Mouse (Mus musculus): ENCODE results near the gene Actl6a. TPM values are rescaled to one million over a fixed set of nuclear protein-coding genes. Genes with fewer than 3 reads are reported as not detected.
"Not testable (repeated sequence)": the region's sequence is repeated elsewhere in the genome, so short reads cannot be mapped to it uniquely, and the experiment has no call there.

Gene Actl6a
- polyA plus RNA-seq, 1 experiment from 2014 or later: 235 TPM

DNA sequence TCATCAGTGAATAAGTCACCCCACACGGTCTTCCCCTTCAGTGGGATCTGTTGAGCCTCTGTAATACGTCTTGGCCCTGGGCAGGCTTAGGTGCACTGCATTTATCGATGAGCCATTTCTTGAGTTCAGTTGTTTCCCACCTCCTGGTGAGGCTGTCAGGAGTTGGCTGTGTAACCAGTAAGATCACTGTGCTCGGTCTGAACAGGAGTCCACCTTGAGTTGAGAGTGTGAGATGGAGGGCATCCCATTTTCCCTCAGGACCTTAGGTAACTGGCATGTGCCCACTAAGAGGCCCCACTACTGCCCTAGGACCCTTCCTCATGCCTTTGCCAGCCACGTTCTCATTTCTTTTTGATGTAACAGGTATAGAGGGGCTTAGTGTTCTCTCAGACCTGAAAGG is 19.9 kb downstream of the Actl6a start:
- DNase-seq (ENCODE audit: low spot score) (no peak), ATAC-seq (ENCODE audit: low FRiP score) (no peak)
- Histone ChIP-seq H3K9ac (ENCODE audit: low read depth, low read length) (no peak overlapping the region), H3K27me3 (ENCODE audit: control insufficient read depth, insufficient read depth, low read length) (no peaks in the 10 kb centered on the region), H3K4me2 (replicated peaks; ENCODE audit: low read depth, low read length) (no peak overlapping the region), H3K27ac (ENCODE audit: low read depth, low read length) (no peak overlapping the region), H3K4me3 (ENCODE audit: low read depth, low read length) (no peak overlapping the region), H3K4me1 (replicated peaks; ENCODE audit: control insufficient read depth, insufficient read depth, low read length) (no peaks in the 10 kb centered on the region), H3K36me3 (ENCODE audit: control insufficient read depth, insufficient read depth, low read length) (peaks cover 28% of the 10 kb centered on the region), H3K9me3 (ENCODE audit: control insufficient read depth, low read length) (no peaks in the 10 kb centered on the region)
- WGBS: 93% methylated on average over 5 of the region's 5 CpGs

GRCm38 (mm10) chr3:32727861-32728260 is 21.8 kb downstream of the Actl6a start:
- Histone ChIP-seq H3K9ac (ENCODE audit: low read depth, low read length) (no peak overlapping the region), H3K9me3 (ENCODE audit: control insufficient read depth, low read length) (no peaks in the 10 kb centered on the region), H3K27ac (ENCODE audit: low read depth, low read length) (no peak overlapping the region), H3K4me3 (ENCODE audit: low read depth, low read length) (no peak overlapping the region), H3K27me3 (ENCODE audit: control insufficient read depth, insufficient read depth, low read length) (no peaks in the 10 kb centered on the region), H3K4me1 (replicated peaks; ENCODE audit: control insufficient read depth, insufficient read depth, low read length) (no peaks in the 10 kb centered on the region), H3K4me2 (replicated peaks; ENCODE audit: low read depth, low read length) (no peak overlapping the region), H3K36me3 (ENCODE audit: control insufficient read depth, insufficient read depth, low read length) (peaks cover 28% of the 10 kb centered on the region)
- DNase-seq (ENCODE audit: low spot score) (no peak), ATAC-seq (ENCODE audit: low FRiP score) (no peak)
- 89% methylated on average over 4 of the region's 4 CpGs for WGBS

GRCm38 (mm10) chr3:32736244-32737171 is 30.4 kb downstream of the Actl6a start, which contains the start of gene Ndufb5:
Gene Ndufb5 (plus strand): TSS chr3:32736990.
- Histone ChIP-seq H3K27me3 (ENCODE audit: control insufficient read depth, insufficient read depth, low read length) (no peaks in the 10 kb centered on the region), H3K4me3 (ENCODE audit: low read depth, low read length) (peak within 1 kb of the TSS; percentile 91), H3K27ac (ENCODE audit: low read depth, low read length) (peak within 1 kb of the TSS; percentile 76), H3K4me2 (replicated peaks; ENCODE audit: low read depth, low read length) (peak within 1 kb of the TSS; percentile 75), H3K4me1 (replicated peaks; ENCODE audit: control insufficient read depth, insufficient read depth, low read length) (no peaks in the 10 kb centered on the region), H3K9me3 (ENCODE audit: control insufficient read depth, low read length) (no peaks in the 10 kb centered on the region), H3K9ac (ENCODE audit: low read depth, low read length) (peak within 1 kb of the TSS; percentile 76), H3K36me3 (ENCODE audit: control insufficient read depth, insufficient read depth, low read length) (no peaks in the 10 kb centered on the region)
- peak; percentile 98 for ATAC-seq (ENCODE audit: low FRiP score)
- WGBS: under 1% methylated on average over 62 of the region's 62 CpGs
- DNase-seq (ENCODE audit: low spot score): peak; percentile 98

DNA sequence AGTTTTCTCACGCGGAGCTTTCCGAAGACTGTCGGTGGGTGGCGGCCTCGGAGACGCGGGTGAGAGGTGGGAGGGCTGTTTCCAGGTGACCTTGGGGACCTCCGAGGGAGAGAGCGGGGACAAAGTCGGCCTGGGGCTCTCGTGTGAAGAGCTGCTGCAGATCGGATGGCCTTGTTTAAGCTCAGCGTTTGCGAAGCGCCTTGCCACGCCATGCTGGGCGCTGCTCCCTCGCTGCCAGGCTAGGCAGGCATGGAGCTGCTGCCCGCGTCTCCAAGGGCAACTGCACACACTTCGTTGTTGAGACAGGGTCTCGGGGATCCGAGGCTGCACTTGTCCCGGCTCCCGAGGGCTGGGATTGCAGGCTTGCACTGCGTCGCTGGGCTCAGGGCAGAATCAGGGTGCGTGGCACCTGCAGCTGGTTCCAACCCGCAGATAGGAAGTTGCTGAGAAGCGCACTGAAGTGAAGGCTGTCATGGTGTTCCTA is 31.1 kb downstream of the Actl6a start, which contains the start of gene Mrpl47:
Gene Mrpl47 (minus strand): TSS at position 434 of the 484 bp plus-strand sequence.
- H3K9ac ChIP-seq (ENCODE audit: low read depth, low read length): peak within 1 kb of the TSS; percentile 76
- no peaks in the 10 kb centered on the region for H3K27me3 ChIP-seq (ENCODE audit: control insufficient read depth, insufficient read depth, low read length)
- no peaks in the 10 kb centered on the region for H3K4me1 ChIP-seq (replicated peaks; ENCODE audit: control insufficient read depth, insufficient read depth, low read length)
- under 1% methylated on average over 31 of the region's 31 CpGs for WGBS
- ATAC-seq (ENCODE audit: low FRiP score) (peak; percentile 69; the same call in 1 of the 2 replicates), DNase-seq (ENCODE audit: low spot score) (no peak)
- no peaks in the 10 kb centered on the region for H3K36me3 ChIP-seq (ENCODE audit: control insufficient read depth, insufficient read depth, low read length)
- peak within 1 kb of the TSS; percentile 76 for H3K27ac ChIP-seq (ENCODE audit: low read depth, low read length)
- H3K4me3 ChIP-seq (ENCODE audit: low read depth, low read length): peak within 1 kb of the TSS; percentile 91
- peak within 1 kb of the TSS; percentile 75 for H3K4me2 ChIP-seq (replicated peaks; ENCODE audit: low read depth, low read length)
- H3K9me3 ChIP-seq (ENCODE audit: control insufficient read depth, low read length): no peaks in the 10 kb centered on the region

DNA sequence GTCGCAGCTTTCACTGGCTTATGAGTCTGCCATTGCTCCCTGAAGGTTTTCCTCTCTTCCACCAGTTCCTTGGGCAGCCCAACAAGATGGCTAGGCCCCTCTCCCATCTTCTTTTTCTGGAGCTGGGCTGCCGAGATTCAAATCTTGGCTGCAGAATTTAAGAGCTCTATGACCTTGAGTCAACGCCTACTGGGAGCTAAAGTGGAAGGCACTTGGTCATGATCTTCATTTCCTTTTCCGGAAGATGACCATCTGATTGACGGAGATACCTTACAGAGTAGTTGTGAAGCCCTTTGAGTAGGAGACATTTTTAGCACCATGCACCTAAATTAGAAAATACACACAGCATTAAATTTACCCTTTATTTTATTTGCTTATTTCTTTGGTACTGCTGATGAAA is 32.5 kb downstream of the Actl6a start:
- H3K36me3 ChIP-seq (ENCODE audit: control insufficient read depth, insufficient read depth, low read length): no peaks in the 10 kb centered on the region
- DNase-seq (ENCODE audit: low spot score): no peak
- no peaks in the 10 kb centered on the region for H3K9me3 ChIP-seq (ENCODE audit: control insufficient read depth, low read length)
- ATAC-seq (ENCODE audit: low FRiP score): no peak
- no peak overlapping the region for H3K9ac ChIP-seq (ENCODE audit: low read depth, low read length)
- no peak overlapping the region for H3K27ac ChIP-seq (ENCODE audit: low read depth, low read length)
- WGBS: 95% methylated on average over 5 of the region's 5 CpGs
- H3K4me2 ChIP-seq (replicated peaks; ENCODE audit: low read depth, low read length): no peak overlapping the region
- no peaks in the 10 kb centered on the region for H3K27me3 ChIP-seq (ENCODE audit: control insufficient read depth, insufficient read depth, low read length)
- H3K4me1 ChIP-seq (replicated peaks; ENCODE audit: control insufficient read depth, insufficient read depth, low read length): no peaks in the 10 kb centered on the region
- H3K4me3 ChIP-seq (ENCODE audit: low read depth, low read length): no peak overlapping the region

GRCm38 (mm10) chr3:32742276-32742780 is 36.2 kb downstream of the Actl6a start:
- Histone ChIP-seq H3K4me3 (ENCODE audit: low read depth, low read length) (no peak overlapping the region), H3K27ac (ENCODE audit: low read depth, low read length) (no peak overlapping the region), H3K9ac (ENCODE audit: low read depth, low read length) (no peak overlapping the region), H3K27me3 (ENCODE audit: control insufficient read depth, insufficient read depth, low read length) (no peaks in the 10 kb centered on the region), H3K36me3 (ENCODE audit: control insufficient read depth, insufficient read depth, low read length) (peaks cover 5% of the 10 kb centered on the region), H3K4me2 (replicated peaks; ENCODE audit: low read depth, low read length) (no peak overlapping the region), H3K9me3 (ENCODE audit: control insufficient read depth, low read length) (no peaks in the 10 kb centered on the region), H3K4me1 (replicated peaks; ENCODE audit: control insufficient read depth, insufficient read depth, low read length) (no peaks in the 10 kb centered on the region)
- WGBS: 87% methylated on average over 2 of the region's 2 CpGs
- no peak for ATAC-seq (ENCODE audit: low FRiP score)
- no peak for DNase-seq (ENCODE audit: low spot score)

GRCm38 (mm10) chr3:32745001-32745400 is 38.9 kb downstream of the Actl6a start:
- no peak for ATAC-seq (ENCODE audit: low FRiP score)
- Histone ChIP-seq H3K4me3 (ENCODE audit: low read depth, low read length) (no peak overlapping the region), H3K9me3 (ENCODE audit: control insufficient read depth, low read length) (no peaks in the 10 kb centered on the region), H3K27ac (ENCODE audit: low read depth, low read length) (no peak overlapping the region), H3K27me3 (ENCODE audit: control insufficient read depth, insufficient read depth, low read length) (no peaks in the 10 kb centered on the region), H3K4me2 (replicated peaks; ENCODE audit: low read depth, low read length) (no peak overlapping the region), H3K4me1 (replicated peaks; ENCODE audit: control insufficient read depth, insufficient read depth, low read length) (no peaks in the 10 kb centered on the region), H3K36me3 (ENCODE audit: control insufficient read depth, insufficient read depth, low read length) (peaks cover 5% of the 10 kb centered on the region), H3K9ac (ENCODE audit: low read depth, low read length) (no peak overlapping the region)
- WGBS: 96% methylated on average over 6 of the region's 6 CpGs
- DNase-seq (ENCODE audit: low spot score): no peak

GRCm38 (mm10) chr3:32745426-32745825 is 39.3 kb downstream of the Actl6a start:
- not testable (repeated sequence) for H3K27ac ChIP-seq (ENCODE audit: low read depth, low read length); H3K4me3 ChIP-seq (ENCODE audit: low read depth, low read length); DNase-seq (ENCODE audit: low spot score); ATAC-seq (ENCODE audit: low FRiP score); H3K4me2 ChIP-seq (replicated peaks; ENCODE audit: low read depth, low read length); H3K9ac ChIP-seq (ENCODE audit: low read depth, low read length); H3K27me3 ChIP-seq (ENCODE audit: control insufficient read depth, insufficient read depth, low read length); H3K36me3 ChIP-seq (ENCODE audit: control insufficient read depth, insufficient read depth, low read length); H3K4me1 ChIP-seq (replicated peaks; ENCODE audit: control insufficient read depth, insufficient read depth, low read length); H3K9me3 ChIP-seq (ENCODE audit: control insufficient read depth, low read length)

Measured in hindbrain, embryonic 11.5 days (tissue).